Mouse (Mus musculus): Measurements from ENCODE around the gene March4.

- no peak for TF ChIP-seq CTCF (IDR thresholded peaks at IDR 0.05; ENCODE audit: low read depth)
- TF ChIP-seq EP300 (IDR thresholded peaks at IDR 0.05; ENCODE audit: low read depth), result no peak
Measured at GRCm38 (mm10) chr1:72420220-72420619, 116.5 kb downstream of the March4 start.

Data from liver, postnatal 0 days (tissue).